Mouse (Mus musculus): ENCODE measurements around the gene Atrnl1. TPM values are rescaled to one million over a fixed set of nuclear protein-coding genes. Genes with fewer than 3 reads are reported as not detected.
A peak's percentile ranks its signal among the peaks of the same experiment; 100 is the strongest.

Atrnl1 gene
- total RNA-seq, 4 experiments from 2014 or later: 27.7 to 33.6 (median 30.5) TPM

- no peak for DNase-seq
These were observed 471.9 kb downstream of the Atrnl1 start for GRCm38 (mm10) chr19:58082751-58083150.

GRCm38 (mm10) chr19:58084826-58085225 lies 474.0 kb downstream of the Atrnl1 start:
- DNase-seq: no peak

GRCm38 (mm10) chr19:58086734-58087133 lies 475.9 kb downstream of the Atrnl1 start:
- no peak for DNase-seq

GRCm38 (mm10) chr19:58087901-58088300 lies 477.1 kb downstream of the Atrnl1 start:
- DNase-seq: no peak

GRCm38 (mm10) chr19:58088433-58088832 lies 477.6 kb downstream of the Atrnl1 start:
- no peak for DNase-seq

- DNase-seq: no peak
These were observed 481.1 kb downstream of the Atrnl1 start for GRCm38 (mm10) chr19:58091911-58092310.

GRCm38 (mm10) chr19:58094781-58095543 lies 484.1 kb downstream of the Atrnl1 start:
- DNase-seq: no peak

- DNase-seq: no peak
These were observed 484.9 kb downstream of the Atrnl1 start for GRCm38 (mm10) chr19:58095776-58096175.

- no peak for DNase-seq
These were observed 486.4 kb downstream of the Atrnl1 start for GRCm38 (mm10) chr19:58097195-58097594.

- no peak for DNase-seq
These were observed 488.7 kb downstream of the Atrnl1 start for GRCm38 (mm10) chr19:58099539-58099938.

GRCm38 (mm10) chr19:58100381-58100780 lies 489.5 kb downstream of the Atrnl1 start:
- no peak for DNase-seq

- no peak for DNase-seq
These were observed 493.7 kb downstream of the Atrnl1 start for GRCm38 (mm10) chr19:58104544-58104943.

- no peak for DNase-seq
These were observed 496.8 kb downstream of the Atrnl1 start for GRCm38 (mm10) chr19:58107632-58108031.

GRCm38 (mm10) chr19:58110491-58110890 lies 499.7 kb downstream of the Atrnl1 start:
- no peak for DNase-seq

- no peak for DNase-seq
These were observed 500.5 kb downstream of the Atrnl1 start for GRCm38 (mm10) chr19:58111291-58111690.

GRCm38 (mm10) chr19:58112151-58112550 lies 501.3 kb downstream of the Atrnl1 start:
- DNase-seq: no peak

- no peak for DNase-seq
These were observed 502.4 kb downstream of the Atrnl1 start for GRCm38 (mm10) chr19:58113092-58113731.

- no peak for DNase-seq
These were observed 506.8 kb downstream of the Atrnl1 start for GRCm38 (mm10) chr19:58117595-58117994.

GRCm38 (mm10) chr19:58118141-58118835 lies 507.5 kb downstream of the Atrnl1 start:
- peak; percentile 21 for DNase-seq

- DNase-seq: peak; percentile 12
These were observed 508.0 kb downstream of the Atrnl1 start for GRCm38 (mm10) chr19:58118864-58119263.

- no peak for DNase-seq
These were observed 508.9 kb downstream of the Atrnl1 start for GRCm38 (mm10) chr19:58119681-58120173.

GRCm38 (mm10) chr19:58120661-58121060 lies 509.8 kb downstream of the Atrnl1 start:
- no peak for DNase-seq

- no peak for DNase-seq
These were observed 510.8 kb downstream of the Atrnl1 start for GRCm38 (mm10) chr19:58121628-58122027.

All from adrenal gland, adult 8-10 months (tissue).